Mouse (Mus musculus): ENCODE results near the gene Rab3a.

Gene Rab3a

DNA sequence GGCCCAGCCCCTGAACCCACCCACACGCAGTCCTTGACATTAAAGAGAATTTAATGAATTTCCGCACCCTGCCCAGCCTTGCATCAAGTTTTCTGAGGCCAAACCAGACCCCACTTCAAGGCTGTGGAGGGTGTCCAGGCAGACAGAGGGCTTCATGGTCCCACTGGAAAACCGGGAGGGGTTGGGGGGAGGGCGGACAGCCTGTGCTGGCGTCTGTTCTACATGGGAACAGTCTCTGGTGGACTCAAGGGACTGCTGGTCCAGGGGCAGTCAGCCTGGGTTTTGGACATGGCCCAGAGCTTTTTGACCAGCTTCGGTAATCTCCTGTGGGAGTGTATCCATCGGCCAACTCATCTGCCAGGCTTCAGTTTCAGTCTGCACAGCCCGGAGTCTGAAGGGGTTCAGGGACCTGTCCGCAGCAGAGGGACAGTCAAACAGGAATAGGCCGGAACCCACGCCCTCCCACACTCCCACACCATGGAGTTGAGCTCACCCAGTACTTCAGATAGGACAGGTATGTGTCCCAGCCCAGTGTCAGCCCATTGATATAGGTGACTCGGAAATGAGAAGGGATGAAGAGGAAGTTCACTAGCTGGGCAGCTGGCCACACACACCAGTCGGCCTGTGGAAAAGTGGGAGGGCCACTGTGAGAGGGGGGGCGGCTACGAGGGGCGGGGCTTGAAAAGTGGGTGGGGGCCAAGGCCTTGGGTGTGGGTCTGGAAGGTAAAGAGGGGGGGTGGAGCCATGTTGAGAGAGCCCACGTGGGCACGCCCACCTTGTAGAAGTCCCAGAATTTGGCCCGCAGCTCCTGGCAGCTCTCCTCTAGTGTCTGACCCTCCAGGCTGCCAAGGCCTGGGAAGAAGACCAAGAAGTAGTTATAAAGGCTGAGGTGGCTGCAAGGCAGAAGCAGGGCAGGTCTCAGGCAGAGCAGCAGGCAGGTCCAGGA lies 4.4 kb downstream of the Rab3a start:
- DNase-seq (ENCODE audit: low spot score) = no peak

GRCm38 (mm10) chr8:70760350-70760749 lies 5.9 kb downstream of the Rab3a start:
- no peak for DNase-seq (ENCODE audit: low spot score)

- DNase-seq (ENCODE audit: low spot score) = peak; percentile 97
Measured at GRCm38 (mm10) chr8:70760775-70761406, 6.4 kb downstream of the Rab3a start, which contains the start of gene Mpv17l2. Gene Mpv17l2 (minus strand): TSS chr8:70760946.

- no peak for DNase-seq (ENCODE audit: low spot score)
Measured at GRCm38 (mm10) chr8:70762118-70762517, 7.6 kb downstream of the Rab3a start.

DNA sequence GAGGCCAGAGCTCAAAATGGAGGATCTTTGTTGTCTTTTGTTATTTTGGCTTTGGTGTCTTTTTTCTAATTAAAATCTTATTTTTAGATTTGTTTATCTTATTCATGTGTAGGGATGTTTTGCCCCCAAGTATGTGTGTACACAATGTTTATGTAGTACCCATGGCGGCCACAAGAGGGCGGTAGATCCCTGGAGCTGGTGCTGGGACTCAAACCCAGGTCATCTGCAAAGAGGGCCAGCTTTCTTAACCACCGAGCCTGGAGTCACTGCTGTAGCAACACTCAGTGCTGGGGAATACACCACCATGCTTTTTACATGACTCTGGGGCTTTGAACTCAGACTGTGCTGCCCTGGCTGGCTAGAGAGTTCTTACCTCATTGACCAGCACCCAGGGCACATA lies 8.9 kb downstream of the Rab3a start:
- no peak for DNase-seq (ENCODE audit: low spot score)

DNA sequence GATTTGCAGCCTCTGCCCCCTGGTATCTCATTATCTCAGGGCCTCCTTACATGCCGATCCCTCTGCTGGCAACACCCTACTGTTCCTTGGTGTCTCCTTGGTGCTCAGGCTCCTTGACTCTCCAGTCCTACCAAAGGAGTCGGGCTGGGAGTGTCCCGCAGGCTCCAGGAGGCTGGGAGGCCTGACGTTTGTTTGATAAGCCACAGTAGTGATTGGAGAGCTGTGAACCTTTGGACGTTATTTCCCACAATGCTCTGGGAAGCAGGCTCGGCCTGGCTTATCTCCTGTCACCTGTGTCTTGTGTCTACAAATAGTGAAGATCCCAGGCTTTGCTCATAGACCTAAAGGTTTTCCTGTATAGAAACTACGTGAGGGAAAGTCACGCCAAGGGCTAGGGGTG lies 9.5 kb downstream of the Rab3a start:
- DNase-seq (ENCODE audit: low spot score) = no peak

- DNase-seq (ENCODE audit: low spot score) = no peak
Measured at GRCm38 (mm10) chr8:70764676-70765075, 10.2 kb downstream of the Rab3a start.

DNA sequence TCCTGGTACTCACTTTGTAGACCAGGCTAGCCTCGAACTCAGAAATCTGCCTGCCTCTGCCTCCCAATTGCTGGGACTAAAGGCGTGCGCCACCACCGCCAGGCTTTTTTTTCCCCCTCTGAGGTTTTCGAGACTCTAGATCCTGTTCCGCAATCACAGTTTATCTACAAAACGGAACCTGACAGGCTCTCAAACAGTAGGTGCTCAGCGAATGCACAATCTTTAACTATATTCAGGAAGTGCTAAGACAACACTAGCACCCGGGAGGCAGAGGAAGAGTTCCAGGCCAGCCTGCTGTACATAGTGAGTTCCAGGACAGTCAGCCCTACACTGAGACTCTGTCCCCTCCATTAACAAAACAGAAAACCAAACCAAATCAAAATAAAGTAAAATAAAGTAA lies 10.8 kb downstream of the Rab3a start:
- no peak for DNase-seq (ENCODE audit: low spot score)

- DNase-seq (ENCODE audit: low spot score) = no peak
Measured at GRCm38 (mm10) chr8:70765838-70766570, 11.5 kb downstream of the Rab3a start.

DNA sequence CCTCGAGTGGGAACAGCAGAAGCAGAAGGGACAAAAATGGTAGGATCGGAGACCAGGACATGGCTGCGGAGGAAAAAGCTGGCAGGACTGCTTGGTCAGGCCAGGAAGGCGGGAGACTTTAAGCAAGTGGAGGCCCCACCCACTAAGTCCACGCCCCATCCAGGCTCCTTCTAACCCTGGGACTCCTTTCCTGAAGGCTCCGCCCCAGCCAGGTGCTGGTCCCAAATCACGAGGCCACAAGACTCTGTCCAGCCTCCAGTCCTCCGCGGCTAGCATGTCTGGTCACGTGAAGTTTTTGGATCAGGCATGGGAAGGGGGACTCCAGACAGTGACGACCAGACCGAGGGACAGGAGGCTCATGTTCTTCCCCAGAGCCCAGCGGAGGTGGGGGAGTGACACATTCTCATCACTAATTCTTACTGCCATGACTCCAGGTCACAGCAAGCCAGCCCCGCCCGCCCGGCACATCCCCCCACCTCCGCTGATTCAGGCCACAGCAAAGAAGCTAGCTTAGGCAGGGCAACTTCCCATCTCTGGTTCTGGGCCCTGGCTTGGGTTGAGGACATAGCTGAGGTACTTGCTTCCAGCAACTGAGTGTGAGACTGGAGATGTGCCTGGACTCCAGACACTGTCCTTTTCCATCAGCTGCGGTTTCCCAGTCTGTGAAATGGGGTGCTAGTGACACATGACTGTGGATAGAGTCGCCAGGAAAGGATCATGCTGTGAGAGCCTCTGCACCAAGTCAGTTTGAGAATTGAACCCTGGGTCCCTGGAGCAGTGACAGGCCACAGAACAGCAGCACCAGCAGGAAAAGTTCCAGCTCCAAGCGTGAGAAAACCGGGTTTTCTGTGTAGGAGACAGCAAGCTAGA lies 12.3 kb downstream of the Rab3a start:
- peak; percentile 69 for DNase-seq (ENCODE audit: low spot score)

- DNase-seq (ENCODE audit: low spot score) = no peak
Measured at GRCm38 (mm10) chr8:70767503-70767902, 13.0 kb downstream of the Rab3a start.

DNA sequence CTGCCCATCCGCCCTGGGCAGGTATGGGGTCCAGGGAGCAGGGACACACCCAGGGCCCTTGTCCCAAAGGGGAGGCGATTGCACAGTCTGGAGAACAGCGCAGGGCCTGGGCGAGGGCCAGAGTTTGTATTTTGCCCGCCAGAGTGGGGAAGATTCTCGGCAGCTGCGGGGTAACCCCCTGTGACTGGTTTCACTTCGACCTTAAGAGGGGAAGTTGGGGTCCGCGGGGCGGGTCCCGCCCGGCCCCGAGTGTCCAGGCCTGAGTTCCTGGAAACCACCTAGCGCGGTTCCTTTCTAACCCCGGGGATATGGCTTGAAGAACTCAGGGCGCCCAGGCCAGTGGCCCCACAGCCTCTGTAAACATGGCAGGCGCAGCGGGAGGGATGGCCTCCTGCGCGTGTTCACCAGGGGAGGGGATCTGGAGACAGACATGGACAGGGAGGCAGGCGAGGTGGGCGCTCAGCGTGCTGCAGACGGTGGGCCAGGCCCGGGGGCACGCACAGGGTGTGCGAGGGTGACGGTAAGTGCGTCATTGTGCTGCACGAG lies 13.8 kb downstream of the Rab3a start:
- DNase-seq (ENCODE audit: low spot score) = no peak

- no peak for DNase-seq (ENCODE audit: low spot score)
Measured at GRCm38 (mm10) chr8:70768956-70769355, 14.5 kb downstream of the Rab3a start.

DNA sequence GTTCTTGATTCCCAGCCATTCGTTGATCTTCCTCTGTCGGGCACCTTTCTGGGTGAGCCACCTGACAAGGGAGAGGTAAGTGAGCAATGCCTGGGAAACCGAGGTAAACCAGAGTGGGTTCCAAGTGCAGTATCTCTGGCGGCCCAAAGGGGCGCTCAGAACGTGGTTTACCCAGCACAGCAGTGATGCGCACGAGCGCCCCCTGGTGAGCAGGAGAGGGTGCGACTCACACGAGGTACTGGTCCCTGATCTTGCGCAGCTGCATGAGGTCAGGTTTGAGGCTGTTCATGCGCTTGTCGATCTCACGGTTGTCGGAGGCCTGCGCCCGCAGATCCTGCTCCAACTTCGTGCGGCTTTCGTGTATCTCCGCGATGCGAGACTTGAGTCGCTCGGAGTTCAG lies 14.9 kb downstream of the Rab3a start:
- peak; percentile 84 for DNase-seq (ENCODE audit: low spot score)

DNA sequence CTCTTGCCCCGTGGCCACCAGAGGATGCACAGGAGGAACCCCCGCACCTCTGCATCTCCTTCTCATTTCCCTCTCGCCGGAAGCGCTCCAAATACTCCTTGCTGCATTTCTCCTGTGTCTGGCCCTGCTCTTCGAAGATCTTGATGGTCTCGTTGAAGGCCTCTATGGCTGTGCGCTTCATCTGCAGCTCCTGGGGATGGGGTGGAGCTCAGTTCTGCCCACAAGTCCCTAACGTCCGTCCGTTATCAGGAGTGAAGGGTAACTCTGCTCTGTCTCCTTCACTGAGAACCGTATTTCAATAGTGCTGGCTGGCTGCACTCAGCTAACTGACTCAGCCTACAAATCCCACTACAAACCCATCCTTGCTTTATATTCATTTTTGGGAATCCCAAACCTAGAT lies 15.4 kb downstream of the Rab3a start:
- no peak for DNase-seq (ENCODE audit: low spot score)

DNA sequence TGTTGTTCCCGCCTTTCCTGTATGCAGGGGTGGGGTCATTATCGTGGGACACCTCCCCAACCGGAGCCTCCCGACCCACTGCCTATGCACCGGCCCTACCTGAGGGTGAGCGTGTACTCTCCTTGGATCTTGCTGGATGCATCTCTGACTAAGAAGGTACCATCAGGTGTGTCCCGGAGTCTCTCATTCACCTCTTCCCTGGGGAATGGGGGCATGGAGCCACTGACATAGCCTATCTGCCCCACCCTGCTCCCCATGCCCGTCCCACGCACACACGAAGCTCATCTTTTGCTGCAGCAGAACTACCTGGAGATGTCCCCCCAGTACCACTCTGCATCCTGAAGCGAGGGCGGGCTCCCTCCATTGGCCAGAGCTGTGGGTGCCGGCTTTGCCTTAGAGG lies 16.3 kb downstream of the Rab3a start:
- DNase-seq (ENCODE audit: low spot score) = no peak

DNA sequence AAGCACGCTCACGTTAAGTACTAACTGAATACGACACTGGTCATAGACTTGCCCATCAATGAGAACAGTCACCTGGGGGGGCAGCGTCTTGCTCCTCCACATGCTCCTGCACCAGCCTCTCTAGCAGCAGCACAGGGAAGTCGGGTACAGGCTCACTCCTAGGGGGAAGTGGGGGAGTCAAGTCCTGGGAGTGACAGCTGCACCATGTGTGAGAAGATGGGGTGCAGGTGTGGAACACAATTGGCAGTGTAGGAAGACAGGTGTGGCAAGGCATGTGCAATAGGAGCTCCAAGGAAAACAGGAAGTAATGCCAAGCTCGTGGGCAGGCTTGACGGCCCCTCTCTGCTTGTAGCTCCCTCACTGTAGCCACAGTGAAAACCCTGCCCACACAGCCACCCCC lies 16.7 kb downstream of the Rab3a start:
- DNase-seq (ENCODE audit: low spot score) = no peak

- no peak for DNase-seq (ENCODE audit: low spot score)
Measured at GRCm38 (mm10) chr8:70772075-70772474, 17.6 kb downstream of the Rab3a start.

DNA sequence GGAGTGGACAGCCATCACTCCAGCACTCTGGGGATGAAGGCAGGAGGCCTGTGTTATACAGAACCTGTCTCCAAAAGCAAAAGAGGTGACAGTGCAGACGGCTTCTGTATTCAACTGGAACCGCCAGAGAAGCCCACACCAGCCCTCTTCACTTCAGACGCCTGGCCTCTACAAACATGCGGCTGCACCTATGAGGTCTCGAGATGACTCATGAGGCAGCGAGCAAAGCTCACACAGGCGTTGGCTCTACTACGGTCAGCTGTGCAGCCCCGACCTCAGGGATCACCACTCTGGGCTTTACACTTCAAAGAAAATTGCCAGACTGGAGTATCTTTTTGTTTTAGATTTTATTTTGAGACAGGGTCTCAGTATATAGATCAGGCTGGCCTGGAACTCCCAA lies 18.4 kb downstream of the Rab3a start:
- DNase-seq (ENCODE audit: low spot score) = no peak

- DNase-seq (ENCODE audit: low spot score) = no peak
Measured at GRCm38 (mm10) chr8:70773410-70773809, 18.9 kb downstream of the Rab3a start.

- DNase-seq (ENCODE audit: low spot score) = peak; percentile 85
Measured at GRCm38 (mm10) chr8:70773833-70774232, 19.4 kb downstream of the Rab3a start.

All from ovary, adult 18-20 months (tissue).